8 mouse cellular contexts compared by ENCODE assay signal in the genomic region with DNA sequence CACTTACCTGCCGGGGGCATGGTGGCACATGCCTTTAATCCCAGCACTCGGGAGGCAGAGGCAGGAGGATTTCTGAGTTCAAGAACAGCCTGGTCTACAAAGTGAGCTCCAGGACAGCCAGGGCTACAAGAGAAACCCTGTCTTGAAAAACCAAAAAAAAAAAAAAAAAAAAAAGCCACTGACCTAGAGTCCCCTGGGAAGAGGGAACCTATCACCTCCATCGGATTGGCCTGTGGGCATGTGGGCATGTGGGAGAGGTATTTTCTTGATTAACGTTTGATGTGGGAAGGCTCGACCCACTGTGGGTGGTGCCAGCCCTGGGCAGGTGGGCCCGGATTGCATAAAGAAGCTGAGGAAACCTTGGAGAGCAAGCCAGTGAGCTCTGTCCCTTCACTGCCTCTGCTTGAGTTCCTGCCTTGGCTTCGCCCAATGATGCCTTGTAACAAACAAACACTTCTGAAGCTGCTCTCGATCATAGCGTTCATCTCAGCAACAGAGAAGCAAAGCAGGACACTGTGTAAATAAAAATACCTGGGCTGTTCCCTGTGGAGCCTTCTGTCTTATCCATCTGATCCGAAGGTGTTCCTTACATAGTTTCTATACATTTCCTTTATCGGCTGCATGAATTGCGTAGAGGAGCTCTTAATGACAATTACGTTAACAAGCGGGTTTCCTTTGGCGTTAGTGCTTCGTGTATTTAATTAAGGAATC.
DNase-seq lines count a peak whose midpoint lies in the region; ATAC-seq and TF ChIP-seq lines count a peak whose summit lies in the region.

No protein-coding gene starts in this region.

- no peak for ATAC-seq in heart, embryonic 11.5 days (replicated peaks; ENCODE audit: insufficient number of reproducible peaks, low FRiP score, low TSS enrichment)
- no peak for ATAC-seq in hindbrain, embryonic 16.5 days
- no peak for ATAC-seq in midbrain, embryonic 13.5 days

- intact Hi-C loops in heart, postnatal 14 days (cut with DNase I) = loop anchor here (10.0 kb wide), 1 partner anchor 104 kb away; no protein-coding TSS in a partner anchor

- no peaks in the 10 kb centered on the region for H3K9me3 ChIP-seq in heart, embryonic 11.5 days (replicated peaks; ENCODE audit: control insufficient read depth, low read length)
- H3K9me3 ChIP-seq in hindbrain, embryonic 16.5 days (ENCODE audit: control insufficient read depth, low read length) = no peaks in the 10 kb centered on the region
- H3K9me3 ChIP-seq in midbrain, embryonic 13.5 days = no peaks in the 10 kb centered on the region

- peaks cover 16% of the 10 kb centered on the region for H3K4me1 ChIP-seq in heart, embryonic 11.5 days (ENCODE audit: control insufficient read depth, insufficient read depth, low read length)
- H3K4me1 ChIP-seq in hindbrain, embryonic 16.5 days (ENCODE audit: control insufficient read depth, insufficient read depth, low read depth, low read length) = peaks cover 7% of the 10 kb centered on the region
- H3K4me1 ChIP-seq in midbrain, embryonic 13.5 days (replicated peaks) = peaks cover 35% of the 10 kb centered on the region

- DNase-seq in heart, postnatal 14 days = no peak
- peak; percentile 15 for DNase-seq in NIH3T3 (ENCODE audit: low read depth)
- no peak for DNase-seq in layer of hippocampus, adult 2 months (ENCODE audit: low spot score in 2 of 2)
- no peak for DNase-seq in adipocyte (ENCODE audit: low spot score)
- DNase-seq in spleen, adult 12 weeks (ENCODE audit: low spot score) = no peak

- H3K9ac ChIP-seq in heart, embryonic 11.5 days (ENCODE audit: low read depth, low read length) = no peak overlapping the region
- no peak overlapping the region for H3K9ac ChIP-seq in hindbrain, embryonic 16.5 days (ENCODE audit: low read depth, low read length)
- H3K9ac ChIP-seq in midbrain, embryonic 13.5 days (replicated peaks) = no peak overlapping the region

- H3K4me2 ChIP-seq in heart, embryonic 11.5 days = peak overlapping the region; percentile 81
- H3K4me2 ChIP-seq in hindbrain, embryonic 16.5 days (ENCODE audit: low read length) = peak overlapping the region; percentile 95
- peak overlapping the region; percentile 91 for H3K4me2 ChIP-seq in midbrain, embryonic 13.5 days (replicated peaks)

- H3K27me3 ChIP-seq in heart, embryonic 11.5 days (ENCODE audit: control insufficient read depth, insufficient read depth, low read length) = peaks cover 14% of the 10 kb centered on the region; the same call in 1 of the 2 replicates
- H3K27me3 ChIP-seq in hindbrain, embryonic 16.5 days (replicated peaks; ENCODE audit: control insufficient read depth, insufficient read depth, low read length) = no peaks in the 10 kb centered on the region
- H3K27me3 ChIP-seq in midbrain, embryonic 13.5 days = peaks cover 36% of the 10 kb centered on the region

- H3K36me3 ChIP-seq in heart, embryonic 11.5 days (ENCODE audit: control insufficient read depth, insufficient read depth, low read length) = no peaks in the 10 kb centered on the region
- no peaks in the 10 kb centered on the region for H3K36me3 ChIP-seq in hindbrain, embryonic 16.5 days (ENCODE audit: control insufficient read depth, insufficient read depth, low read length)
- no peaks in the 10 kb centered on the region for H3K36me3 ChIP-seq in midbrain, embryonic 13.5 days

- no peak for TF ChIP-seq CTCF in layer of hippocampus, adult 2 months (conservative IDR thresholded peaks at IDR 0.05)

- 31% methylated on average over 16 of the region's 16 CpGs for WGBS in heart, embryonic 11.5 days (ENCODE audit: insufficient replicate concordance)
- WGBS in hindbrain, embryonic 16.5 days = 30% methylated on average over 16 of the region's 16 CpGs
- WGBS in midbrain, embryonic 13.5 days = 36% methylated on average over 16 of the region's 16 CpGs

- peak overlapping the region; percentile 59 for H3K4me3 ChIP-seq in heart, embryonic 11.5 days (ENCODE audit: low read depth, low read length)
- H3K4me3 ChIP-seq in hindbrain, embryonic 16.5 days (ENCODE audit: low read length) = no peak overlapping the region
- peak overlapping the region; percentile 64; the same call in 1 of the 2 replicates for H3K4me3 ChIP-seq in midbrain, embryonic 13.5 days (replicated peaks)
- no peak overlapping the region; the same call in 1 of the 2 replicates for H3K4me3 ChIP-seq in layer of hippocampus, adult 2 months

- no peak overlapping the region for H3K27ac ChIP-seq in heart, embryonic 11.5 days (ENCODE audit: low read depth, low read length)
- H3K27ac ChIP-seq in hindbrain, embryonic 16.5 days (ENCODE audit: low read depth, low read length) = no peak overlapping the region
- H3K27ac ChIP-seq in midbrain, embryonic 13.5 days = no peak overlapping the region
- H3K27ac ChIP-seq in layer of hippocampus, adult 2 months = no peak overlapping the region

Comparison
In these comparisons a context has a peak if more than half of its experiments do, and no peak if none do; other contexts are left out.
1. H3K4me3 ChIP-seq: peak in heart, embryonic 11.5 days (single experiment) and midbrain, embryonic 13.5 days (single experiment); none in hindbrain, embryonic 16.5 days (single experiment) and layer of hippocampus, adult 2 months (single experiment).
2. Peak in every context shown above with its lines, with median percentiles within 50 percentile points of each other: H3K4me2 ChIP-seq.